Mouse (Mus musculus): ENCODE results near the gene Cxcr5. TPM values are rescaled to one million over a fixed set of nuclear protein-coding genes. Genes with fewer than 3 reads are reported as not detected.

The Cxcr5 gene
- not detected for total RNA-seq (2021)
- long read RNA-seq, experiment 1, result 0 reads
- long read RNA-seq, experiment 2, result 0 reads

DNA sequence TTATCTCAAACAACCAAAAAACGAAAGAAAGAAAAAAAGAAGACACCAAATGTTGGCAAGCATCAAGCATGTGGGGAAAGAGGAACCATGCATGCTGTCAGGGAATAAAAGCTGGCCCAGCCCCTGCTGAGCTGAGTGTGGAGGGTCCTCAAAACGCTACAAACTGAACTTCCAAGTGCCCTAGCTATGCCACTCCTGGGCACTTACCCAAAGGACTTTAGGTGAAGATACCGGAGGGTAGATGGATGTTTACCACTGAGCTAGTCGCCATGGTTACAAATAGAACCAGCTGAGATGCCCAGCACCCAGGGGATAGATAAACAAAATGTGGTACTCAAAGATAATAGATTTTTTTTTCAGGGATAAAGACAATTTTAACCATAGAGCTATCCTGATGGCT, at the start of gene Cxcr5:
Gene Cxcr5, minus strand, starts transcription at position 281 of the 400 bp plus-strand sequence.
- intact Hi-C loops (cut with DNase I), result loop anchor here (10.0 kb wide), 1 partner anchor 47 kb away; no protein-coding TSS in a partner anchor
- DNase-seq, result no peak
- TF ChIP-seq CTCF (IDR thresholded peaks at IDR 0.05), result no peak
- H3K4me3 ChIP-seq, result no peak within 1 kb of the TSS
- no peak within 1 kb of the TSS for H3K27ac ChIP-seq

DNA sequence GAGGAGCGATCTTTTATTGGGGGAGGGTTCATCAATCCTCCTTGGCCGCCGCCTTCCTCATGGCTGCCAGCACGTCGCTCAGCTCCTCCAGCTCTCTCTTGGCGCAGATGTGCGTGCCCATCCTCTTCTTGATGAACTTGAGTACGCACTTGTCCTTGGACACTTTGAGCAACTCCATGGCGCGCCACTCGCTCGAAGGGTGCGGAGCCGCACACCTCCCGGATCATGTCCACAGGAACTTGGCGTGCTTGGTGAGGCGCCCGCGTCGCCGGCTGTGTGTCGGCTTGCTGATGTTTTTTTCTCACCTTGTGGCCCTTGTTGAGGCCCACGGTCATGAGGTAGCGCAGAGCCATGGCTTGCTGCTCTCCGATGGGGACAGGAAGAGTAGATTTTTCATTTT, 48.7 kb upstream of the Cxcr5 start:
- H3K4me3 ChIP-seq, result no peak overlapping the region
- intact Hi-C loops (cut with DNase I), result no loop called here
- H3K27ac ChIP-seq, result no peak overlapping the region
- no peak for DNase-seq
- no peak for TF ChIP-seq CTCF (IDR thresholded peaks at IDR 0.05)

DNA sequence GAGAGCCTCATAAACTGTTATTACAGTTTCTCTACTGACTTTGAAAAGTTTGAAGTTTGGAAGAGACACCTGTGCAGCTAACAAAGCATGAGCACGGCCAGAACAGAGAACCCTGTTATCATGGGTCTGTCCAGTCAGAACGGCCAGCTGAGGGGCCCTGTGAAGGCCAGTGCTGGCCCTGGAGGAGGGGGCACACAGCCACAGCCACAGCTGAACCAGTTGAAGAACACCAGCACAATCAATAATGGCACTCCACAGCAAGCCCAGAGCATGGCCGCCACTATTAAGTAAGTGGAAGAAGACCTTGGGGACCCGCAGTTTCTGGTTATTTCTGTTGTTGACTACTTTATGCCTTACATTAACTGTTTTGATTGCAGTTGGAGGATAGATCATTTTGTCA, 45.6 kb upstream of the Cxcr5 start:
- H3K27ac ChIP-seq, result peak overlapping the region; percentile 20; the same call in 1 of the 2 replicates
- TF ChIP-seq CTCF (IDR thresholded peaks at IDR 0.05), result no peak
- no peak for DNase-seq
- peak overlapping the region; percentile 100 for H3K4me3 ChIP-seq
- intact Hi-C loops (cut with DNase I), result no loop called here

DNA sequence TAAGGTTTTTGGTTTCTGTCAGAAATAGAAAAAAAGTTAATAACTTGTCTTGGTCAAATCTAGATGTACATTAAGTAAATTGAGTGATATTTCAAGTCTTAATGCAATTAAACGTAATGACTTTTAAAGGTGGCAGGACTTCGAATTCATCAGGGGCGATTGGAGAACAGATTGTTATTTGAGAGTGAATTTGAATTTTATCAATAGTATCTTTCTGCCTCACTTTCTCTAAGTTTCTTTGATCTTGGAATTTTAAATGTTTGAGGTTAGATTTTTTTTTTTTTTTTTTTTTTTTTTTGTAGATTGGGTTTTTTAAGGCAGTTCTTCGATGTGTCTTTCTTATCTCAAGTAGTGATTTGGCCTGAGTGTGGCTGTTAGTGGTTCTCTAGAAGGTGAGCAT, 45.0 kb upstream of the Cxcr5 start:
- Histone ChIP-seq H3K27ac (no peak overlapping the region), H3K4me3 (peak overlapping the region; percentile 100)
- no peak for DNase-seq
- TF ChIP-seq CTCF (IDR thresholded peaks at IDR 0.05), result no peak
- intact Hi-C loops (cut with DNase I), result no loop called here

DNA sequence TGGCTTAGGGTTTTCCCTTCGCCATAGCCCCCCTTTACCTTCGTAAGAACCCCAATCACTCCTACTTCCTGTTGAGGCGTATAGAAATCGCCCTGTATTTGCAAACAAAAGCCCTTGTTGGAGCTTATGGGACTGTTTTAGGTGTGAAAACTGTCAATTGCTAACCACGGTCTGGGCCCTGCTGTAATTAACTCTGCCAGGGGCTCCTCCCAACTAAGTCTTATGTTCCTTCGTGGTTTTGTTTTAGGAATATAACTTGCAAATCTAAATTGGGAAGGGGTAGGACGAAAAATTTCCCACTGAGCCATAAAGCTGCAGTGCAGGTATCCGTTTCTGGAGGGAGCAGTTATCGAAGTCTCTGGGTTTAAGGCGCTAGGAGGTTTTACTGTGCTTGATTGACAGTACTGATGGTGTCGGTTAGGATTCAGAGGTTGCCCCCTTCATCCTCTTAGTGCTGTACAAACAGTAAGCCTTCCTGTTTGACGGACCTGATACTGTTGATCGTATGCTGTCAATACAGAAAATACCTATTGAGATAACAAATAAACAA, 44.0 kb upstream of the Cxcr5 start:
- peak overlapping the region; percentile 100 for H3K27ac ChIP-seq
- H3K4me3 ChIP-seq, result peak overlapping the region; percentile 100
- no peak for DNase-seq
- no peak for TF ChIP-seq CTCF (IDR thresholded peaks at IDR 0.05)
- intact Hi-C loops (cut with DNase I), result loop anchor here (1.0 to 2.0 kb wide), 2 partner anchors 95 to 125 kb away; no protein-coding TSS in a partner anchor

DNA sequence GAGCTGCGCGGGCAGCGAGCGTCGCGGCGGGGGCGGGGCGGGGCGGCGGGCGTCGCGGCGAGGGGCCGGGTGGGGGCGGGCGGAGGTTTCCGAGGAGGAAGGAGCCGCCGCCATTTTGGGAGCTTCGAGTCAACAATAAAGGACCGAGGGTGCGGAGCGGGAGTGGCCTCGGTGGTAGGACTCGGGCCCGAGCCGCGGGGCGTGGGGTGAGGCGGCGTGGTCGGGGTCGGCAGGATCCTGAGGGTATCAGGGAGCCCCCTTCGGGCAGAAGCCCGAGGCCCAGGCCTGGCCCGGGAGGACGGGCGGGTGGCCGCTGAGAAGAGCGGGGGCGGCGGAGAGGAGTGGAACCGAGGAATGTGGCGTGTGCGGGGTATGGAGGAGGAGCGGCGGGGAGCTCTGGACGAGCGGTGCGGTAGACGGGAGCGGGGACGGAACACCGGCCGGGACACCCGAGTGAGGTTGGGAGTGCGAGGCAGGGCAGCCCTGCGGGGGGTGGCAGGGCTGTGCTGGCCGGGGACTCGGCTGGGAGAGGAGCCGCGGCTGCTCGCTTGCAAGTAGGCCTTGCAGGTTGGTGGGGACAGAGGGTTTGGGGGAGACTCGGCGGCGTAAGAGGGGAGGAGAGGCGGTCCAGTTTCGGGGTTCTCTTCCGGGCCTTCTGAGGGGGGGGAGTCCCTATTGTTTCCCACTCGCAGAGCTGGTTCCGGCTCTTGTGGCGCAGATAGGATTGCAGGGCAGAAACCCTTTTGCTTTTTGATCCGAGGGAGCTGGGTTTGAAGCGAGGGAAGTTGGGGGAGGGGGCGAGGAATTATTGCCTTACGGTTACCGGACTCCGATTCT, 43.3 kb upstream of the Cxcr5 start, which contains the start of gene Ddx6:
Gene Ddx6, plus strand, starts transcription at position 114 of the 837 bp plus-strand sequence.
- DNase-seq, result peak; percentile 87
- no peak for TF ChIP-seq CTCF (IDR thresholded peaks at IDR 0.05)
- intact Hi-C loops (cut with DNase I), result loop anchor here (1.0 to 2.0 kb wide), 2 partner anchors 94 to 125 kb away; no protein-coding TSS in a partner anchor
- Histone ChIP-seq H3K4me3 (peak within 1 kb of the TSS; percentile 100), H3K27ac (peak within 1 kb of the TSS; percentile 100)

DNA sequence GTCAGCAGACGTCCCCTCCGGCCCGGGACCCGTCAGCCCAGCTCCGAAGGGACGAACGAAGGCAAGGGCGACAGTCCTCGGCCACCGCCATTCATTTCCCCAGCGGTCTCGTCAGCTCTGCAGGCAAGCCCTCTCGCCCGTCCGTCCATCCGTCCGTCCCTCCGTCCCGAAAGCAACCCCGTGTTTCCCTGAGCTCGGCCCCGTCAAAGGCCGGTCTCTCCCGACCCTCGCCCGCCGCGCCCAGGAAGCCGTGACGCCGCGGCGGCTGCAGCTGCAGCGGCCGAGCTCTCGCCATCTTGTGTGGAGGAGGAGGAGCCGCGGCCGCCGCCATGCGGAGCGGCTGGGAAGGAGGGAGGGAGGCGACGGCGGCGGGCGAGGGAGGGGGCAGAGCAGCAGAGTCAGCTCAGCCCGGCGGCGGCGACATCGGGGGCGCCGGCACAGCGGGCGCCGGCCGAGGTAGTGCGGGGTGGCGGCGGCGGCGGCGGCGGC, 42.7 kb upstream of the Cxcr5 start:
- H3K4me3 ChIP-seq, result peak overlapping the region; percentile 100
- peak; percentile 24 for TF ChIP-seq CTCF (IDR thresholded peaks at IDR 0.05)
- DNase-seq, result peak; percentile 88
- intact Hi-C loops (cut with DNase I), result loop anchor here (2.0 kb wide), 1 partner anchor 94 kb away; no protein-coding TSS in a partner anchor
- peak overlapping the region; percentile 100 for H3K27ac ChIP-seq

DNA sequence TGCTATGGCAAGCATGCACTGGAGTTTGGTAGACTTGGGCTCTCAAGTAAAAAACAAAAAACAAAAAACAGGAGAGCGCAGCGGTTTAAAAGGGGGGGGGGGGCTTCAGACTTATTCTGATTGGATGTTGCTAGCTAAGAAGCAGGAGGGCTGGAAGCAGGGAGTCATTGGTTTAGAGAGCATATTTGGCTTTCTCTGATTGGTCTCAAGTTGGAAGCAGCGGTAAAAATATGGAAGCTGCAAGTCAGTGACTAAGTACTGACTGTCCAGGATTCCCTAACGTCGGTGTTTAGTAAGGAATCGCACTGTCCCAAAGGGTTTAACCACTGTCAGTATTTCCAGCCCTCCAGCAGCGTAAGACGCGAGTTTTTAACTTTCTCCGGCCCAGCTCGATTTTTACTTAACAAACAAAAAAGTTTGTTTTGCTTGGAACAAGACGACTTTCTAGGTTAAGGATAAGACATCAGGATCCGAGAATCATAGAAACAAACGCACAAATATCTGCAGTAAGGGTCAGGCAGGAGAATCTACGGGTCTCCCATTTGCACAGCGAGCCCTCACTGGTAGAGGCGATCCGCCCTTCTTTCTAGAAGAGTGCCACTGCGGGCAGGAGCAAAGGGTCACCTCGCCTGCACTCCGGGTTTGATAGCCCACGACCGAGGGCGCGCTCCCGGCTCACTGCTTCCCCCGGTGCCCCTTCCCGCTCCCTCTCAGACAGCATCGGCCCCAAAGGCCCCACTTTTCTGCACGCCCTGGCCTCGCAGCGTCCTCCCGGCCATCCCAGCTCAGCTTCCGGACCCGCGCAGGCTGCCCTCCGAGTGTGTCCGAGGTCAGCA, 42.0 kb upstream of the Cxcr5 start:
- DNase-seq, result peak; percentile 30
- no peak for TF ChIP-seq CTCF (IDR thresholded peaks at IDR 0.05)
- Histone ChIP-seq H3K4me3 (peak overlapping the region; percentile 100), H3K27ac (peak overlapping the region; percentile 100)
- intact Hi-C loops (cut with DNase I), result loop anchor here (2.0 kb wide), 1 partner anchor 93 kb away; no protein-coding TSS in a partner anchor

DNA sequence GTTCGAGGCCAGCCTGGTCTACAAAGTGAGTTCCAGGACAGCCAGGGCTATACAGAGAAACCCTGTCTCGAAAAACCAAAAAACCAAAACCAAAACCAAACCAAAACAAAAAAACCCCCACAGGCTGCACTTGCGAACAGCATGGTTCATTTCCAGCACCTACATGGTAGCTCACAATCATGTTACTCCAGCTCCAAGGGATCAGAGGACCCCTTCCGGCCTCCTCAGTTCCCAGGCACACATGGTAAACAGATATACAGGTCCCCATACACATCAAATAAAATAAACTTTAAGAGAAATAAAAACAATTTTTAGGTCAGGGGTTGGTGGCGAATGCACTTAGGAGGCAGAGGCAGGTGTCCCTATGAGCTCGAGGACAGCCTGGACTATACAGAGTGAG, 41.1 kb upstream of the Cxcr5 start:
- intact Hi-C loops (cut with DNase I), result no loop called here

DNA sequence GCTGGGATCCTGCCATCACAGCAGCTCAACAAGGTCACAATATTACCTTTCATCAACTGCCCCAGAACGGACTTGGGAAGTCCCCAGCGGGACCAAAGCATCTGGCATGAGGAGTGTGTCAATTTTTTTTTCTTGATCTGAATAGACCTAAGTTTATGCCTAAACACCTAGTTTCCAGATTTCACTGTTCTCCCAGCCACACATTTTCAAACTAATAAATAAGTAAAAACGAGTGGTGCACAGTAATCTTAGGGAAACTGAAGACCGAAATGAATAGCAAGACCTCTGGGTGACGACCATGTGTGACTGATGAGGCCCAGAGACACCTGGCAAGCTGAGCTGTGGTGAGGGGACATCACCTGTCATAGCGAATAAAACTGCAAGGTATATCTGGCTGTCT, 39.1 kb upstream of the Cxcr5 start:
- intact Hi-C loops (cut with DNase I), result no loop called here
- no peak overlapping the region for H3K4me3 ChIP-seq
- DNase-seq, result peak; percentile 23
- no peak overlapping the region for H3K27ac ChIP-seq
- no peak for TF ChIP-seq CTCF (IDR thresholded peaks at IDR 0.05)

More for the DNA sequence above, 41.1 kb upstream of the Cxcr5 start:
- Histone ChIP-seq H3K4me3 (peak overlapping the region; percentile 100), H3K27ac (peak overlapping the region; percentile 100)
- DNase-seq, result no peak
- no peak for TF ChIP-seq CTCF (IDR thresholded peaks at IDR 0.05)

DNA sequence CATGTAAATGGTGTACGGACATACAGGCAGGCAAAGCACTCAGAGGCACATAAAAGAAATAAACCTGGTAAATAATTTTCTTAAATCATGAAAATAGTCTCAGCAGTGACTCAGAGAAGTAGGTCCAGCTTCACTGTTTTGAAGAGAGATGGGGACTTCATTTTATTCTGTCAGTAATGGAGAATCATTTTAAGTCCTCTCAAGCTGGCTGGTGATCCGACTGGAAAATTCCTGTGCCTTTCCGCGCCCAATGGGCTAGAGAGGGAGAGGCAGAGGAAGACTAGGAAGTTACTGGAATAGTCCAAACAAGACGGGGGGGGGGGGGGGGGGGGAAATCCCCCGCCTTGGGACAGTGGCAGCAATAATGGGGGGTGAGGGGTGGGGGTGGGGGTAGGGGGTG, 37.9 kb upstream of the Cxcr5 start:
- H3K4me3 ChIP-seq, result peak overlapping the region; percentile 52
- H3K27ac ChIP-seq, result peak overlapping the region; percentile 63
- no peak for TF ChIP-seq CTCF (IDR thresholded peaks at IDR 0.05)
- peak; percentile 47 for DNase-seq
- intact Hi-C loops (cut with DNase I), result no loop called here

DNA sequence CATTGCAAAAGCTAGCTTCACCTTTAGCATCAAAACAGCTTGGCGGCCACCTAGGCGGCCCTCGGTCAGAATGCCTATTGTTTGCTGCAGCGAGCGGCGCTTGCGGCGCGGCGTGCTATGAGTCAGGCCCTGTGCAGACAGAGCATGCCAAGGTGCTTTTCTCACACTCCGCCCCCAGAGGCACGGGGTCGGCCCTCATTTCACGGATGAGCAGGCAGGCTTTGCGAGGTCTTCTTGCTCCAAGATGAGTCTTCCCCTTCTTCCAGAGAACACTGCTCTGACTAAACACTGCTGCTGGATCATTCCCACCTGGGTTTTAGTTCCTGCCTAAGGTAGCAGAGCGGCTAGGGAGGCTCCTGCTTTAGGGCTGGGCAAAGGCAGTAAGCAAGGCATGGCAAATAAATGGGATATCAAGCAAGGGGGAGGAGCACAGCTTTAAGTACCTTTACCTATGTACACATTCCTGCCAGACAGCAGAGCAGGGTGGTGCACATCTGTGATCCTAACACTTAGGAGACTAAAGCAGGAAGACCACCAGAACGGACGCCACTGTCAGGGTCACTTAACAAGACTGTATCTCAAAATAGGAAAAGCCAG, 37.3 kb upstream of the Cxcr5 start:
- H3K4me3 ChIP-seq, result peak overlapping the region; percentile 52
- intact Hi-C loops (cut with DNase I), result no loop called here
- peak overlapping the region; percentile 63 for H3K27ac ChIP-seq
- TF ChIP-seq CTCF (IDR thresholded peaks at IDR 0.05), result no peak
- DNase-seq, result peak; percentile 41

Measured in gastrocnemius, adult 2 months (tissue).